Mouse (Mus musculus) heart, embryonic 11.5 days (tissue): ENCODE data around the gene Gm37240. TPM values are rescaled to one million over a fixed set of nuclear protein-coding genes. Genes with fewer than 3 reads are reported as not detected.
"Not testable (repeated sequence)": the region's sequence is repeated elsewhere in the genome, so short reads cannot be mapped to it uniquely, and the experiment has no call there.

Experiments used
- ATAC-seq: fragments of 200-750 bp; cut with Nextera tagmentation; replicated peaks from 2 replicates; pipeline ENCODE4 v1.8.0; 2017; ENCODE audit warnings: moderate library complexity; ENCODE audit not compliant: insufficient number of reproducible peaks, low FRiP score, low TSS enrichment
- H3K27ac ChIP-seq: fragments of 300-500 bp; sonication (generic); 2 replicates; pipeline ENCODE4 v1.5.1; 2014; ENCODE audit warnings: mild to moderate bottlenecking, low read depth, low read length
- H3K27me3 ChIP-seq: fragments of 300-500 bp; sonication (generic); 2 replicates; pipeline ENCODE4 v1.6.1; 2014; ENCODE audit warnings: mild to moderate bottlenecking, low read length, mixed read lengths; ENCODE audit not compliant: control insufficient read depth, insufficient read depth
- H3K36me3 ChIP-seq: fragments of 300-500 bp; sonication (generic); 2 replicates; pipeline ENCODE4 v1.6.1; 2014; ENCODE audit warnings: mild to moderate bottlenecking, low read length, moderate library complexity, mixed read lengths; ENCODE audit not compliant: control insufficient read depth, insufficient read depth
- H3K4me1 ChIP-seq: fragments of 300-500 bp; sonication (generic); 2 replicates; pipeline ENCODE4 v1.6.1; 2014; ENCODE audit warnings: low read length; ENCODE audit not compliant: control insufficient read depth, insufficient read depth
- H3K4me2 ChIP-seq: fragments of 300-500 bp; sonication (generic); 2 replicates; pipeline ENCODE4 v1.6.1; 2014; ENCODE audit warnings: mild to moderate bottlenecking, moderate library complexity
- H3K4me3 ChIP-seq: fragments of 300-500 bp; sonication (generic); 2 replicates; pipeline ENCODE4 v1.5.1; 2014; ENCODE audit warnings: low read depth, low read length
- H3K9ac ChIP-seq: fragments of 300-500 bp; sonication (generic); 2 replicates; pipeline ENCODE4 v1.6.1; 2014; ENCODE audit warnings: mild to moderate bottlenecking, low read depth, low read length, moderate library complexity
- H3K9me3 ChIP-seq: fragments of 300-500 bp; sonication (generic); replicated peaks from 2 replicates; pipeline ENCODE4 v1.6.1; 2016; ENCODE audit warnings: low read length; ENCODE audit not compliant: control insufficient read depth
- WGBS: fragments of 180-500 bp; shearing (Covaris S2); extraction: QIAGEN DNeasy Blood & Tissue Kit; methylation state at CpG from one replicate; pipeline ENCODE4 v1.1.7; 2014; ENCODE audit not compliant: insufficient replicate concordance; 5-methylcytosine and 5-hydroxymethylcytosine counted together
- polyA plus RNA-seq: library from polyadenylated mRNA; unstranded; fragments of >200 nt; fragmentation: Nextera tagmentation; extraction: Ambion mirVana; gene quantifications from 2 replicates; pipeline ENCODE4 v1.2.1, GENCODE M21; 2014

Gm37240 gene
- polyA plus RNA-seq, 1 experiment from 2014 or later, result 4.5 TPM

DNA sequence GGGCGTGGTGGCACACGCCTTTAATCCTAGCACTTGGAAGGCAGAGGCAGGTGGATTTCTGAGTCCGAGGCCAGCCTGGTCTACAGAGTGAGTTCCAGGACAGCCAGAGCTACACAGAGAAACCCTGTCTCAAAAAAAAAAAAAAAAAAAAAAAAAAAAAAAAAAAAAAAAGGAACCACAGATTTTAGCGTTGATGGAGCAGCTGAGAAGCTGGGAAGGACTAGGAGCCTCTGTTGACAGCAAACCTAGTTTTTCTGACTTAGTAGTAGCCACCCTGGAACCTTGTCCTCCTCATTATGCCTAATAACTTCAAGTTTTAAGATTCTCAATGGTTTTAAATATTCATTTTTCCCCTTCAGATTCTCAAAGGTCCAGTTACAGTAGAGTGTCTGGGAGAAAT, 1239.2 kb downstream of the Gm37240 start:
- not testable (repeated sequence) for H3K4me2 ChIP-seq, H3K27ac ChIP-seq

DNA sequence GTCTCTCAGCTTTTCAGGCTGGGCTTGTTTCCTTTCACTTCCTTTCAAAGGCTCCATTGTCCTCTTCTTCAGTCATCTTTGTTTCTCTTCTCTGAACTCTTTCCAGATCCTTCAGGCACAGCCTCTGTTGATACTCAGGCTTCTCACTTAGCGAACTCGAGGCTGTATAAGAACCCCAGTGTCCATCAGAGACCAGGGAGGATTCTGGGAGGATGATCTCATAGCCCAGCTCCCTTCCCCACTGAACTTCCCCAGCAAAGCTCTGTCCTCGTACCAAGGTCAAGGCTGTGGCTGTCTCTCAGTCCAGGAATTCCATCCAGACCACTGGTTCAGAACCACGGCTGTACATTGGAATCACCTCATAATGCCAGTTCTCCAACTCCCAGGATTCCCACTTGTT, 1239.7 kb downstream of the Gm37240 start:
- H3K9me3 ChIP-seq, result no peaks in the 10 kb centered on the region
- no peak overlapping the region for H3K4me3 ChIP-seq
- H3K4me2 ChIP-seq, result no peak overlapping the region
- ATAC-seq, result no peak
- 0 out of 2 replicates have a peak, but pooled peaks cover 4% of the 10 kb centered on the region for H3K4me1 ChIP-seq
- H3K27ac ChIP-seq, result no peak overlapping the region
- WGBS, result 38% methylated on average over 4 of the region's 4 CpGs
- no peak overlapping the region for H3K9ac ChIP-seq
- H3K36me3 ChIP-seq, result no peaks in the 10 kb centered on the region
- H3K27me3 ChIP-seq, result no peaks in the 10 kb centered on the region

More for the DNA sequence above, 1239.2 kb downstream of the Gm37240 start:
- WGBS, result 75% methylated on average over 4 of the region's 4 CpGs
- H3K36me3 ChIP-seq, H3K4me3 ChIP-seq, H3K9ac ChIP-seq, ATAC-seq, H3K27me3 ChIP-seq, H3K4me1 ChIP-seq, H3K9me3 ChIP-seq: not testable (repeated sequence)

DNA sequence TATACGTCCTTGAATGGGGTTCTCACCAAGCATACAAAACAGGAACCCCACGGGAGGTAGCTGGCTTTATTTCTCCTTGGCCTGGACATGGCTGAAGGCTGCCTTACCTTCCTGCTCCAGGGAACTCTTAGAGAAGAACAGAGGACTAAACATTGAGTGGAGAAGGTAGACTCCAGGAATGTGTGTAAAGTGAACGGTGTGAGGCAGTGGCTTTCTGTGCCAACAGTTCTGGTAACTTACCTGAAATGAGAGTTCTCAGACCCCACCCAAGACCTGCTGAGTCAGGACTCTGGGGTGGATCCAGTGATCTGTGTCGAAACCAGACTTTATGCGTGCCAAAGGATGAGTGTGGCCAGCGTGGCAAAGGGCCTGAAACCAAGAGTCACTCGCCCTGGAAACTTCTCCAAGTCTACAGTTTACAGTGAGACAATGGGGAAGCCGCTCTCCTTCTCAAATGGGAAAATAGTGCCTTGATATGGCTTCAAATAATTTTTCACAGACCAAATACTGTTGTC, 1240.9 kb downstream of the Gm37240 start:
- no peak overlapping the region for H3K4me3 ChIP-seq
- WGBS, result 81% methylated on average over 8 of the region's 8 CpGs

DNA sequence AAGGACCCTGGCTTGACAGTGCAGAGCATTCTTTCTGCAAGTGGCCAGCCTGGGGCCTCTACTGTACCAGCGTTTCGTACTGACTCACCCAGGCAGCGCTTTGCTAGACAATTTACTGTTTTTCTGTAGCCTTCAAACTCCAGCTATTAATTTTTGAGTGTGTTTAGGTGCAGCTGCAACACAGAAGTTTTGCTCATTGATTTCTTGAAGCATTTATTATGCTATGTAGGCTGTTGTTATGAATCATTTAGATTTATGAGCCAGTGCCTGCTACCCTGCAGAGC, 1241.4 kb downstream of the Gm37240 start:
- Histone ChIP-seq H3K36me3 (no peaks in the 10 kb centered on the region), H3K27ac (no peak overlapping the region), H3K4me1 (0 out of 2 replicates have a peak, but pooled peaks cover 3% of the 10 kb centered on the region), H3K9ac (no peak overlapping the region), H3K4me2 (no peak overlapping the region), H3K27me3 (no peaks in the 10 kb centered on the region), H3K9me3 (no peaks in the 10 kb centered on the region), H3K4me3 (no peak overlapping the region)
- no peak for ATAC-seq
- 89% methylated on average over 3 of the region's 3 CpGs for WGBS

More for the DNA sequence above, 1240.9 kb downstream of the Gm37240 start:
- no peak overlapping the region for H3K27ac ChIP-seq
- no peak overlapping the region for H3K9ac ChIP-seq
- no peaks in the 10 kb centered on the region for H3K9me3 ChIP-seq
- no peaks in the 10 kb centered on the region for H3K36me3 ChIP-seq
- no peak overlapping the region for H3K4me2 ChIP-seq
- ATAC-seq, result no peak
- no peaks in the 10 kb centered on the region for H3K27me3 ChIP-seq
- H3K4me1 ChIP-seq, result 0 out of 2 replicates have a peak, but pooled peaks cover 3% of the 10 kb centered on the region

DNA sequence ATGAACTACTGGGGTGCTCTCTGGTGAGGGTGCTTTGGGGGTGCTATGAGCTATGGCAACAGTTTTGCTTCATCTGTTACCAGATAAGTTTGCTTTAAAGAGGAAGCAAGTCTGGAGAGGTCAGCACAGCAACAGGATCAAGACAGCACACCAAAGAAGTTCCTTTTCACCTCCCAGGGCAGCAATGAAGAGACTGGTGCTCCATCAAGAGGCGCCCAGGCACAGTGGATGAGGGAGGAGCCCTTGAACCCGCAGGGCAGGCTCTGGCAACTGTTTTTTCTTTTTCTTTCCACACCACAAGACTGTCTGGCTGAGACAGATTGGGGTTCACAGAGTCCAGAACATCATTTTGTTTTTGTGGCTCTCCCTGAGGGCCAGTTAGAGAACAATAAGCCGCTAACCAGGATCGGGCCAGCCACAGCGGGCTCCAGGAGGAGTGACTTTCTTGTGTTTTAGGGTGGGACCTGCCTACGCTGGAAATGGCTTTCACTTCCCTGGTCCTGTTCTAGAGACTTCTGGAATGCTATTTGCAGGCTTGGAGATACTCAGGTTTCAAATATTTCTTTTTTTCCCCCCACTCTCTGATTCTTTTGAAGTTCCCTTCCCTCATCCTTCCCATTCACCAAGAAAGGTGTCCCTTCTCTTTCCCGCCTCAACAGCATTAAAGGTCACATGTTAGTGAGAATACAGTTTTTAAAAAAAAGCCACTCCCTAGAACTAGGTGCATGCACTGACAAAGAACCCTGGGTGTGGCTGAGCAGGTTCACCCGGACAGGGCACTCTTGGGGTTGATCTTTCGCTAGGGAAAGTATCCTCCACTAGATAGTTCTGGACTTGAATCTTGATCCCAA, 1241.9 kb downstream of the Gm37240 start:
- H3K4me3 ChIP-seq, result no peak overlapping the region
- H3K9ac ChIP-seq, result no peak overlapping the region
- no peak for ATAC-seq
- H3K9me3 ChIP-seq, result no peaks in the 10 kb centered on the region
- no peak overlapping the region for H3K27ac ChIP-seq
- 0 out of 2 replicates have a peak, but pooled peaks cover 3% of the 10 kb centered on the region for H3K4me1 ChIP-seq
- H3K36me3 ChIP-seq, result no peaks in the 10 kb centered on the region
- 78% methylated on average over 9 of the region's 9 CpGs for WGBS
- no peak overlapping the region for H3K4me2 ChIP-seq
- no peaks in the 10 kb centered on the region for H3K27me3 ChIP-seq

DNA sequence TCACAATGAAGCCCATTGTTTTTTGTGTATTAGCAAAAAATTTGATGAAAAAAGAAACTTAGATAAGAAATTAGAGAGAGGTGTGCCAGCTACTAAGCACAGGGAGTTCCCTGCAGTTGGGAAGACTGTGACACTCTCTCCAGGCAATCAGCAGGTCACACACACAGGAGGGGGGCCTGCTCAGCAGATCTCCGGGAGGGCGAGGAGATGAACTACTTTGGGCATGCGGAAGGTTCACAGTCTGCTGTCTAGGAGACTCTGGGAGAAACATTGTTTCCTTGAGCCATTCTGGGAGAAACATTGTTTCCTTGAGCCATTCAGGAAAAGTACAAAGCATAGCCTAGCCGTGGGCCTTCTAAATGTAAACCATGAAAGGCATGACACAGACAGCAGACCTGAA, 1244.4 kb downstream of the Gm37240 start:
- H3K27ac ChIP-seq, result no peak overlapping the region
- H3K4me2 ChIP-seq, result no peak overlapping the region
- H3K4me1 ChIP-seq, result peaks cover 15% of the 10 kb centered on the region
- H3K36me3 ChIP-seq, result no peaks in the 10 kb centered on the region
- H3K27me3 ChIP-seq, result no peaks in the 10 kb centered on the region
- WGBS, result 39% methylated on average over 4 of the region's 4 CpGs
- no peak overlapping the region for H3K4me3 ChIP-seq
- no peak for ATAC-seq
- no peaks in the 10 kb centered on the region for H3K9me3 ChIP-seq
- no peak overlapping the region for H3K9ac ChIP-seq

DNA sequence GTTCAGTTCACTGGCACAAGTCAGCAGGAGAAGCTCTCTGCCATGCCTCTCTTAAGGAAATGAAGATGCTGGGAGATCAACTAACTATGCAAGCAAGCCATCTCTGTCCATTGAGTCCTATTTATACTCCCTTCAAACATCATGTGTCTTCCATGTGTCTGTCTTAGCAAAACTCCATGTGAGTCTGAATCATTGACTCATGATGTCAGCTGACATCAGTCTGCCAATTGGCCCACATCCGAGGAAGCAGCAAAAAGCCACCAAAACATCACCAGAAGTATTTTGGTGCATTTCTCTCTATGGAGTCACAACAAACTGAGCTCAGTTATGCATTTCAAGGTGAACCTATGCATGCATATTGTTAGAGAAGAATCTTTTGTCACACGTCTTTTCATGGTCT, 1245.9 kb downstream of the Gm37240 start:
- no peak overlapping the region for H3K27ac ChIP-seq
- H3K9ac ChIP-seq, result no peak overlapping the region
- no peak overlapping the region for H3K4me3 ChIP-seq
- no peaks in the 10 kb centered on the region for H3K27me3 ChIP-seq
- no peak overlapping the region for H3K4me2 ChIP-seq
- no peaks in the 10 kb centered on the region for H3K36me3 ChIP-seq
- H3K9me3 ChIP-seq, result no peaks in the 10 kb centered on the region
- WGBS, result 84% methylated on average over 2 of the region's 2 CpGs
- no peak for ATAC-seq
- H3K4me1 ChIP-seq, result peaks cover 14% of the 10 kb centered on the region

DNA sequence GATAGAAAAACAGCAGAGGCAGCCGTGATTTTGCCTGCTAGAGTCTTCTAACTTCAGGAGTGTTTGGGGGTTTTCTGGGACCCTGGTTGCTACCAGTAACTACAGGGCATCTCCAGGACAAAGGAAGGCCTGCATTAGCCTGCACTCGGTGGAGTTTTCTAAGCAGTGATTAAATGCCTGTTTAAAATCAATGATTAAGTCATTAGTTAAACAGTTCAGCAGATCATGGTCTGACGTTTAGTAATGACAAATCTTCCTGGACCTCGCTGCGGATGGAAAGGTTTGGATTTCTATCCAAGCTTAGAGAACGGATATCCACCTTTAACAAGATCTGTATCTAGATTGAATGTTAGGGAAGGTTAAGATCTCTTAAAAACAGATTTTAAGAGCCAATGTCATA, 1246.8 kb downstream of the Gm37240 start:
- ATAC-seq, result no peak
- no peak overlapping the region for H3K4me2 ChIP-seq
- no peaks in the 10 kb centered on the region for H3K27me3 ChIP-seq
- H3K36me3 ChIP-seq, result no peaks in the 10 kb centered on the region
- no peaks in the 10 kb centered on the region for H3K9me3 ChIP-seq
- WGBS, result 56% methylated on average over 6 of the region's 6 CpGs
- H3K9ac ChIP-seq, result no peak overlapping the region
- peaks cover 14% of the 10 kb centered on the region for H3K4me1 ChIP-seq
- H3K27ac ChIP-seq, result no peak overlapping the region
- H3K4me3 ChIP-seq, result no peak overlapping the region
